Mouse (Mus musculus) lung, postnatal 14 days (tissue): Measurements from ENCODE around the gene Gm9044.
A peak's percentile ranks its signal among the peaks of the same experiment; 100 is the strongest.
"Not testable (repeated sequence)": the region's sequence is repeated elsewhere in the genome, so short reads cannot be mapped to it uniquely, and the experiment has no call there.

Experiments
- DNase-seq: peaks from one replicate; pipeline ENCODE4 v3.0.0; 2021

The Gm9044 gene

DNA sequence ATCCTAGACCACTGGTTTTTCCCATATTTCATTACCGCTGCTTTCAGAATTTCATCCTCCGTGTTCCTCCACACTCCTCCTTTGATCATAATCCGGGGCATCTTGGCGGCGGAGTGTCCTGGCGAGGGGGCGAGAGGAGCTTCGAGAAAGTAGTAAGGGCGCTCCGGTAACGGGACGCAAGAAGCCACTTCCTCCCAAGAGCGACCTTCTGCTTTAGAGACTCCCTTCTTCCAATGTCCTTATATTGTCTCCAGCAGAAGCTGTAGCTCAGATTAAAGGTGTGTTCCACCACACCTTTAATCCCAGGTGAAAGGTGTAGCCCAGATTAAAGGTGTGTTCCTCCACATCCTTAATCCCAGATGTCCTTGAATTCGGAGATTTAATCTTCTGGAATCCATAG lies at the start of gene Gm9044:
TSS of gene Gm9044 (minus strand) at position 101 of the 400 bp plus-strand sequence.
- DNase-seq = not testable (repeated sequence)

DNA sequence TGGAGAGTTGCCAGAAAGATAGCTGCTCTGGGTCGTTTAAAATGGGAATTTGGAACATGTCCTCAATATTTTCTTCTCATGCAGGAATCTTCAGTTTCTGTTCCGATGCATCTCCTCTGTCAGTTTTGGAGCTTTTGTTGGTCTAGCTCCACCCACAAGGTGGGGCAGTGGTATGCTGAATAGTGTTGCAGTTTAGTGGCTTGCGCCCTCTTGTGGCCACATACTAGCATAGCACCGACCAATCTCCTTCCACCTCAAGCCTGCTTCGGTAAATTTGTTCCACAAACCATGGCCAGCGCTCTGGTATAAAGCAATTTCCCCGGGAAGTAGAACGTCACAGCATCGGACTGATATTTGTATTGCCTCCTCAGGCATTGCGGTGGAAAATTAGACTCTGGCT lies 38.2 kb upstream of the Gm9044 start:
- DNase-seq = peak; percentile 80

DNA sequence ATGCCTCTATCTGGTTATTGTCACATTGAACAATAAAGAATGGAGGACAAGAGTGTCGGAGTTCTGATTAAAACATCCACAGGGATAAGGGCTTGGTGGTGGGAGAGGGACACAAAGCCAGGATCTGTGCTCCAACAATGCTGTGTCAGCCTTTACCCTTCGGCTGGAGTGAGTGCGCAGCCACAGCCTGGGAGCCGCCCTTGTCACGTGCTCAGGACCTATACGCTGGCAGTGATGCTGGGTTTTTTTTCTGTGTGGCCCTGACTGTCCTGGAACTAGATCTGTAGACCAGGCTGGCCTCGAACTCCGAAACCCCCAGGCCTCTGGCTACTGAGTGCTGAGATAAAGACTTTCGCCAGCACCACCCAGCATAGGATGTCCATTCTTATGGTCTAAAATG lies 37.3 kb upstream of the Gm9044 start:
- DNase-seq = no peak

DNA sequence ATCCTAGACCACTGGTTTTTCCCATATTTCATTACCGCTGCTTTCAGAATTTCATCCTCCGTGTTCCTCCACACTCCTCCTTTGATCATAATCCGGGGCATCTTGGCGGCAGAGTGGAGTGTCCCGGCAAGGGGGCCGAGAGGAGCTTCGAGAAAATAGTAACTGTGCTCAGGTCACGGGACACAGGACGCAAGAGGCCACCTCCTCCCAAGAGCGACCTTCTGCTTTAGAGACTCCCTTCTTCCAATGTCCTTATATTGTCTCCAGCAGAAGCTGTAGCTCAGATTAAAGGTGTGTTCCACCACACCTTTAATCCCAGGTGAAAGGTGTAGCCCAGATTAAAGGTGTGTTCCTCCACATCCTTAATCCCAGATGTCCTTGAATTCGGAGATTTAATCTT lies 21.8 kb upstream of the Gm9044 start, which contains the start of gene Gm9049:
TSS of gene Gm9049 (minus strand) at position 101 of the 400 bp plus-strand sequence.
- DNase-seq = not testable (repeated sequence)

DNA sequence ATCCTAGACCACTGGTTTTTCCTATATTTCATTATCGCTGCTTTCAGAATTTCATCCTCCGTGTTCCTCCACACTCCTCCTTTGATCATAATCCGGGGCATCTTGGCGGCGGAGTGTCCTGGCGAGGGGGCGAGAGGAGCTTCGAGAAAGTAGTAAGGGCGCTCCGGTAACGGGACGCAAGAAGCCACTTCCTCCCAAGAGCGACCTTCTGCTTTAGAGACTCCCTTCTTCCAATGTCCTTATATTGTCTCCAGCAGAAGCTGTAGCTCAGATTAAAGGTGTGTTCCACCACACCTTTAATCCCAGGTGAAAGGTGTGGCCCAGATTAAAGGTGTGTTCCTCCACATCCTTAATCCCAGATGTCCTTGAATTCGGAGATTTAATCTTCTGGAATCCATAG lies 16.4 kb upstream of the Gm9044 start, which contains the start of gene Gm9048:
TSS of gene Gm9048 (minus strand) at position 101 of the 400 bp plus-strand sequence.
- not testable (repeated sequence) for DNase-seq

DNA sequence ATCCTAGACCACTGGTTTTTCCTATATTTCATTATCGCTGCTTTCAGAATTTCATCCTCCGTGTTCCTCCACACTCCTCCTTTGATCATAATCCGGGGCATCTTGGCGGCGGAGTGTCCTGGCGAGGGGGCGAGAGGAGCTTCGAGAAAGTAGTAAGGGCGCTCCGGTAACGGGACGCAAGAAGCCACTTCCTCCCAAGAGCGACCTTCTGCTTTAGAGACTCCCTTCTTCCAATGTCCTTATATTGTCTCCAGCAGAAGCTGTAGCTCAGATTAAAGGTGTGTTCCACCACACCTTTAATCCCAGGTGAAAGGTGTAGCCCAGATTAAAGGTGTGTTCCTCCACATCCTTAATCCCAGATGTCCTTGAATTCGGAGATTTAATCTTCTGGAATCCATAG lies 10.9 kb upstream of the Gm9044 start, which contains the start of gene Gm9046:
TSS of gene Gm9046 (minus strand) at position 101 of the 400 bp plus-strand sequence.
- not testable (repeated sequence) for DNase-seq

DNA sequence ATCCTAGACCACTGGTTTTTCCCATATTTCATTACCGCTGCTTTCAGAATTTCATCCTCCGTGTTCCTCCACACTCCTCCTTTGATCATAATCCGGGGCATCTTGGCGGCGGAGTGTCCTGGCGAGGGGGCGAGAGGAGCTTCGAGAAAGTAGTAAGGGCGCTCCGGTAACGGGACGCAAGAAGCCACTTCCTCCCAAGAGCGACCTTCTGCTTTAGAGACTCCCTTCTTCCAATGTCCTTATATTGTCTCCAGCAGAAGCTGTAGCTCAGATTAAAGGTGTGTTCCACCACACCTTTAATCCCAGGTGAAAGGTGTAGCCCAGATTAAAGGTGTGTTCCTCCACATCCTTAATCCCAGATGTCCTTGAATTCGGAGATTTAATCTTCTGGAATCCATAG lies 5.5 kb upstream of the Gm9044 start, which contains the start of gene Gm9045:
TSS of gene Gm9045 (minus strand) at position 101 of the 400 bp plus-strand sequence.
- DNase-seq = not testable (repeated sequence)

DNA sequence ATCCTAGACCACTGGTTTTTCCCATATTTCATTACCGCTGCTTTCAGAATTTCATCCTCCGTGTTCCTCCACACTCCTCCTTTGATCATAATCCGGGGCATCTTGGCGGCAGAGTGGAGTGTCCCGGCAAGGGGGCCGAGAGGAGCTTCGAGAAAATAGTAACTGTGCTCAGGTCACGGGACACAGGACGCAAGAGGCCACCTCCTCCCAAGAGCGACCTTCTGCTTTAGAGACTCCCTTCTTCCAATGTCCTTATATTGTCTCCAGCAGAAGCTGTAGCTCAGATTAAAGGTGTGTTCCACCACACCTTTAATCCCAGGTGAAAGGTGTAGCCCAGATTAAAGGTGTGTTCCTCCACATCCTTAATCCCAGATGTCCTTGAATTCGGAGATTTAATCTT lies 5.3 kb downstream of the Gm9044 start, which contains the start of gene Gm9040:
TSS of gene Gm9040 (minus strand) at position 101 of the 400 bp plus-strand sequence.
- DNase-seq = not testable (repeated sequence)

DNA sequence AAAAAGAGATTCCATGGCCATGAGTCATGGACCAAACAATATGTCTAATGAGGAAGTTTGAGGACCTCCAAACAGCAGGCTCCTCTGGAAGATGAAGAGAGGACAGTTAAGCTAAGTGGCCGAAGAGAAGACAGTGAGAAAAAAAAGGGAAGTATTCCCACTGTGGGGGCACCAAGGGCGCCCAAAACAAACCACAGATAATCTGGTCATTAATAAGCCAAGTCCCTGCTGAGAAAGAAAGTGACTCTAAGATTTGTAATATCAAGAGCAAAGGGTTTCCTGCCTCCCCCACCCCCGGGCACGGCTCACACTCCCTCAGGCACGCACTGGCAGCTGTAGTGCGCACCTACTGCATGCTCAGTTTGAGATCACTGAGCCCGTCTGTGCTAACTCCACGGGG lies 13.2 kb downstream of the Gm9044 start:
- no peak for DNase-seq

DNA sequence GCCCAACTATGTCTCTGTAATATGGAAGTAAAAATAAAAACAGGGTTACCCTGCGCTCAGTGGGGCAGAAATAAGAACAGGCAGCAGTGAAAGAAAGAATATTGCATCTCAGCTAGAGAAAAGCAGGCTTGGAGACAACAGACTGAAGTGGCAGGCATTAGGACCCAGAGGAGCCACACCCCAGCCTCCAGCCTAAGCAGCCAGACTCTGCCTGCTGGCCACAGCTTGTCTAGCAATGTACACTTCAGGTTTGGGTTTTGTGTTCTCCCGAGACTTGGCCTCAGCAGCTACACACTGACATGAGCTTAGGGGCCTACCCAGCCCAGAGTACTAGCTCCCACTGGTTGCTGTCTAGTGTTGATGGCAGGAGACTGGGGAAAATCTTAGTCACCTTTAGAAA lies 30.1 kb downstream of the Gm9044 start:
- DNase-seq = not testable (repeated sequence)

DNA sequence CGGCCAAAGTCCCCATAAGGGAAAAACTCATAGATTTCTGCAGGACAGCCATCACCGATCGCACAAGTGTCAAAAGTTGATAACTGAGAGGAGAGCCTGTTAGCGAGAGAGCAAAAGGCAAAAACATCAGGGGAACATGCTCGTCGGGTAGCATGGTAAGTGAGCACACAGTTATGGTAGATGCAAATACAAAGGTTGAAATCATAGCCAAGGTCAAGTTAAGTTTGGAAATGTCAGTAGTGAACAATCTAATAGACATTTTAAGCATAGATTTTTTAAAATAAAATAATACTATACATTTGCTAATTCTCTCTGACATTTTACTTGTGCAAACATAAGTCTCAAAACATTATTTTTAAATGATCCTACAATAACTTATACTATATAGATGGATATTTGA lies 37.3 kb downstream of the Gm9044 start, which contains the start of gene Iltifb:
TSS of gene Iltifb (minus strand) at position 101 of the 400 bp plus-strand sequence.
- DNase-seq = no peak

DNA sequence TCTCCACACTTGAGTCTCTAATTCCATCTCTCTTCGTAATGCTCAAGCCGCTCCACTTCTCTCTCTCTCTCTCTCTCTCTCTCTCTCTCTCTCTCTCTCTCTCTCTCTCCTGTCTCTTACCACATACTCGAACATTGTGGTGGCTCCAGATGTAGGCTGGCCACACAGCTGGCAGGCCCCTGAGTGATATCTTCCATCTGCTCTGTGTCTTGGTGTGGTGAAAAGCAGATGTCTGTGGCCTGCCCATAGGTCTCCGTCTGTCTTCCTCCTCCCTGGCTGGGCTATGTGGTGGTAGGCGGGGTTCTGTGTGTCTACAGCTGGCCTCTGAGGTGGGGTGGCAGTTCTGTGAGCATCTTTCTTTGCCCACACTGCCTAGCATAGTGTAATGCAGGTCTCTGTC lies 49.2 kb downstream of the Gm9044 start:
- not testable (repeated sequence) for DNase-seq

DNA sequence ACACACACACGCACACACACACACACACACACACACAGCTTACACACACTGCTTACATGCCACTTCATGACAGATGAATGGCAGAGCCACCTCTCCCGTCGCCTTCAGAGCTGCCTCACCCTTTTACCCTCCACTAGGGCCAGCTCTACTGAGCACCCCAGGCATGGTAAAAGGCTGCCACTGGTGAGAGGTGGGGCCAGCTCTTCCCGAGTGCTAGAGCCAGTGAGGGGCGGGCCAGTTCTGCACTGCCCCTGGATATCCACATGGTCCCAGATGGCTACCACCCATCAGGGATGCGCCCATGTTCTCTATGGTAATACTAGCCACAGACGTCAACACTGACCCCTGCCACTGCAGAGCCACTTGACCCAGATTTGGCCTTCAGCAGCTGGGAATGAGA lies 49.6 kb downstream of the Gm9044 start:
- not testable (repeated sequence) for DNase-seq
